Mouse (Mus musculus) brain, embryonic 18.5 days (tissue): ENCODE results near the gene Pcdh19.
"Not testable (repeated sequence)": the region's sequence is repeated elsewhere in the genome, so short reads cannot be mapped to it uniquely, and the experiment has no call there.

Experiments
- DNase-seq: peaks from one replicate; pipeline ENCODE4 v3.0.0-alpha.2; 2012; ENCODE audit warnings: low read depth, low spot score

The Pcdh19 gene

GRCm38 (mm10) chrX:133688840-133689239 lies at the start of gene Pcdh19:
Gene Pcdh19 (minus strand): TSS chrX:133688987.
- no peak for DNase-seq

GRCm38 (mm10) chrX:133735871-133736270 lies 47.1 kb upstream of the Pcdh19 start:
- no peak for DNase-seq

- no peak for DNase-seq
Observed at GRCm38 (mm10) chrX:133734984-133735383, 46.2 kb upstream of the Pcdh19 start.

GRCm38 (mm10) chrX:133721517-133721916 lies 32.7 kb upstream of the Pcdh19 start:
- DNase-seq: no peak

- no peak for DNase-seq
Observed at GRCm38 (mm10) chrX:133710621-133711020, 21.8 kb upstream of the Pcdh19 start.

GRCm38 (mm10) chrX:133702902-133703301 lies 14.1 kb upstream of the Pcdh19 start:
- DNase-seq: no peak

- not testable (repeated sequence) for DNase-seq
Observed at GRCm38 (mm10) chrX:133697871-133698270, 9.1 kb upstream of the Pcdh19 start.

GRCm38 (mm10) chrX:133696461-133696860 lies 7.7 kb upstream of the Pcdh19 start:
- no peak for DNase-seq

GRCm38 (mm10) chrX:133693037-133693760 lies 4.4 kb upstream of the Pcdh19 start:
- no peak for DNase-seq

GRCm38 (mm10) chrX:133692392-133692790 lies 3.6 kb upstream of the Pcdh19 start:
- no peak for DNase-seq

GRCm38 (mm10) chrX:133691581-133692391 lies 3.0 kb upstream of the Pcdh19 start:
- no peak for DNase-seq

GRCm38 (mm10) chrX:133690822-133691221 lies 2.0 kb upstream of the Pcdh19 start:
- no peak for DNase-seq

- DNase-seq: no peak
Observed at GRCm38 (mm10) chrX:133689576-133690250, 926 bp upstream of the Pcdh19 start.

- DNase-seq: no peak
Observed at GRCm38 (mm10) chrX:133688156-133688555, 631 bp downstream of the Pcdh19 start.

- DNase-seq: no peak
Observed at GRCm38 (mm10) chrX:133687666-133688151, 1.1 kb downstream of the Pcdh19 start.

GRCm38 (mm10) chrX:133686533-133687311 lies 2.1 kb downstream of the Pcdh19 start:
- DNase-seq: no peak

- no peak for DNase-seq
Observed at GRCm38 (mm10) chrX:133685572-133685971, 3.2 kb downstream of the Pcdh19 start.

GRCm38 (mm10) chrX:133683961-133684360 lies 4.8 kb downstream of the Pcdh19 start:
- no peak for DNase-seq

GRCm38 (mm10) chrX:133675121-133675520 lies 13.7 kb downstream of the Pcdh19 start:
- DNase-seq: no peak

- DNase-seq: no peak
Observed at GRCm38 (mm10) chrX:133673796-133674195, 15.0 kb downstream of the Pcdh19 start.

GRCm38 (mm10) chrX:133660111-133660510 lies 28.7 kb downstream of the Pcdh19 start:
- no peak for DNase-seq
